Mouse (Mus musculus): ENCODE measurements around the gene P2ry12.

GRCm38 (mm10) chr3:59176871-59177270 lies 85.8 kb downstream of the P2ry12 start:
- TF ChIP-seq CTCF (IDR thresholded peaks at IDR 0.05), result no peak
- TF ChIP-seq EP300 (IDR thresholded peaks at IDR 0.05), result no peak
